Mouse (Mus musculus) neural tube, embryonic 10.5 days (tissue): ENCODE results near the gene Efna5.

Experiments
- DNase-seq: peaks from one replicate; pipeline ENCODE4 v3.0.0-alpha.2; 2017; ENCODE audit warnings: low spot score; ENCODE audit errors: extremely low spot score

Efna5 gene

DNA sequence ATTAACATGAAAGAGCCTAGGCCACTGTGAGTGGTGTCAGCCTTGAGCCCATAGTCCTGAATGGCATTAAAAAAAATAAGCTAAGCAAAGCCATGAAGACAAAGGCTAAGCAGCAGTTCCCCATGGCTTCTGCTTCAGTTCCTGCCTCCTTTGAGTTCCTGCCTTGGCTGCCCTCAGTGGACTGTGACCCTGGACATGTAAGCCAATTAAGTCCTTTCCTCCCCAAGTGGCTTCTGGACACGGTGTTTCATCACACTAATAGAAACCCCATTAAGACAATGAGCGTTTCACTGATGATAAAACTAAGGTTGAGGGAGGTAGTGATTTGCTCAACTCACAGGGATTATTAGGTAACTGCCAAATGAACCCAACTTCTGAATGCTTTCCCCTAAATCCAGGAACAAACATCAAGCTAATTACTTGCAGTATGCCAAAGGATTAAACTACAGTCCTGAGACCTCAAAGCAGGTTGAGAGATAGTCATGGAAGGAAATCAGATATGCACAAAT is 128.7 kb downstream of the Efna5 start:
- no peak for DNase-seq

DNA sequence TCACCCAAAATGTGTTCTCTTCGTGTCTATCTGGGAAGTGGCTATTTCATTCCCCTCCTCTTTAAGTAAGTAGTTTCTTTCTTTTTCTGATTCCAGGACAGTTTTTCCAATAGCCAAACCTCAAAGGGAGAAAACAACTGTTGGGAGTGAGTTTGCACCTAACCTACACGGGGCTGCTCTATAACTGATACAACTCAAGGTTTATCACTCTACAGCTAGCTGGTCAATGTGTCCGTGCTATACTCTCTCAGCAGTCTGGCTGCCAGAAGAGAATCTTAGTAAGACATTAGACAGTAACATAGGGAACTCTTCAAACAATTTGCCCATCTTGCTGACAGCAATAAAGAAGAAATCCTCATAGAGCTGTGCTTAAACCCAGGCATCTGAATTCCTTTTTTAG is 130.5 kb downstream of the Efna5 start:
- no peak for DNase-seq

GRCm38 (mm10) chr17:62748803-62749619 is 132.1 kb downstream of the Efna5 start:
- DNase-seq: no peak

DNA sequence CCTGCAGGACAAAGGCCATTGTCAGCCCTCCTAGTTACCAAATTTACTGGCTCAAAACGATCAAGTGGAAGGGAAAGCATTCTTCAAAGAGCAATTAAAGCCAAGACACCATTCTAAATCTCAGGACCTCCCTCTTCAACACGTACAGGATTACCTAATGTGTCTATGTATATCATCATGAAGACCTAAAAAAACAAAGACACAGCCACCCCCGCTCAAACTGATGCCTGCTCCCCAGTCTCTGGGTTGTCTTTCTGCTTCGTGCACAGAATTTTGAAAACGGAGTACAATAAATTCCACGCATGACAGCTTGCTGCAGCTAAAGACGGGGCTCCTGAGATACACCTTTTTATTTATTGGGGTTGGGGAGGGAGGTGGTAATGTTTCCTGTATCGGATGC is 133.7 kb downstream of the Efna5 start:
- DNase-seq: no peak

DNA sequence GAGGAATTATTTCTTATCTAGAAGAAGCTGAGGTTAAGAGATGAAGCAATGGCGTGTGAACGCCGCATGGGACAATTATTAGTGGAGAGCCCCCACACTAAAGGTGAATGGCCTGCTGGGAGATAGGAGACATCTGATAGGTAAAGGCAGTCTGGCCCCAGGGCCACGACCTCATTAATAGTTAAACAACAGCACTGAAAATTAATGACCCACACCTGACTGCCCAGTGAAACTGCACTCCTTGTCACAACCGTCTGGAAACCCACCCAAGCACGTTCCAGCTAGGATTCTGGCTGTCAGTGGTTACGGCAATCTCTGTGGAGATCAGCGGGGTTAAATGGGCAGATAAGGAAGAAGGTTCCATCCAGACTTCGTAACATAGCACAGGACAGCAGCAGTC is 134.3 kb downstream of the Efna5 start:
- DNase-seq: no peak

DNA sequence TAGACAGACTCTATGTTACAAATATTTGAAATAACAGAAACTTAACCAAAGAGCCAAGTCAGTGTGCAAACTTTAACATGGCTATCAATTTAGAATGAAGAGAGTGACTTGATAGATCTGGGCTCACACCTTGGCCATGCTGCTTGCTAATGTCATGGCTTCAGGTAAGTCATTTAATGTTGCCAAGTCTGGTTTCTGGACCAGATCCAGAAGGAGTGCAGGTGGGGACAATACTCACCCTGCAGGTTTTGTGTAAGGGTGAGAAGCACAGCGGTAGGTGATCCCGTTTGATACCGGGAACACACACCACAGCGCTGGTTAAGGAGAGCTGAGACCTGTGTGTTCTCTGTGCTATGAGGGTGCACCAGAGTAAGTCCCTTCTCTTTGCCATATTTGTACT is 135.8 kb downstream of the Efna5 start:
- DNase-seq: no peak

DNA sequence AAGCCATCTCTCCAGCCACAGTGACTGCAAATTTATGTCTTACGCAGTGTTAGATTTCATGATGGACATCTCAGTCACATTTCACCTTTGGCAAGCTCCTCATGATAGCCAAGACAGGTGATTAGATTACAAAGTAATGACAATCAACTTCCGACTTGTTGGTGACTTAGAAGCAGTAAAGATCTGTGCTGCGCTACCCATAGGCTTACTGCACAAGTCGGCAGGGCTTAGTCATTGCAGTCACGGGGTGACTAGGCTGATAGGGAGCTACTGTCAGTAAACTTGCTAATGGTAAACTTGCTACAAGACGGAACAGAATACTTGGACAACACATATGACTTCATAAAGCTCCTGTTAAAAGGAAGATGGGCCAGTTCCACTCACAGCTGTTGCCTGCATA is 136.9 kb downstream of the Efna5 start:
- DNase-seq: no peak

GRCm38 (mm10) chr17:62741702-62742101 is 139.4 kb downstream of the Efna5 start:
- no peak for DNase-seq

- DNase-seq: no peak
These were observed 140.1 kb downstream of the Efna5 start for GRCm38 (mm10) chr17:62741020-62741419.

GRCm38 (mm10) chr17:62739993-62740392 is 141.1 kb downstream of the Efna5 start:
- DNase-seq: no peak

DNA sequence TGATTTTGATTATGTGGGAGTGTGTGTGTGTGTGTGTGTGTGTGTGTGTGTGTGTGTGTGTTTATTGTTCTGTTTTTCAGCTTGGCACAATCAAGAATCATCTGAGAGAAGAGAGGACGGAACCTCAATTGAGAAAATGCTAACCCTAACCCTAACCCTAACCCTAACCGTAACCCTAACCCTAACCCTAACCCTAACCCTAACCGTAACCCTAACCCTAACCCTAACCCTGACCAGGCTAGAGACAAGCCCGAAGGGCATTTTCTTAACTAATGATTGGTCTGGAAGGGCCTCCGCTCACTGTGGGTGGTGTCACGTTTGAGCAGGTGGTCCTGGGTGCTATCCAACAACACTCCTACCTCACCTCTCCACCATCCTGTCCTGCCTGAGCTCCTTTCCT is 143.7 kb downstream of the Efna5 start:
- no peak for DNase-seq

DNA sequence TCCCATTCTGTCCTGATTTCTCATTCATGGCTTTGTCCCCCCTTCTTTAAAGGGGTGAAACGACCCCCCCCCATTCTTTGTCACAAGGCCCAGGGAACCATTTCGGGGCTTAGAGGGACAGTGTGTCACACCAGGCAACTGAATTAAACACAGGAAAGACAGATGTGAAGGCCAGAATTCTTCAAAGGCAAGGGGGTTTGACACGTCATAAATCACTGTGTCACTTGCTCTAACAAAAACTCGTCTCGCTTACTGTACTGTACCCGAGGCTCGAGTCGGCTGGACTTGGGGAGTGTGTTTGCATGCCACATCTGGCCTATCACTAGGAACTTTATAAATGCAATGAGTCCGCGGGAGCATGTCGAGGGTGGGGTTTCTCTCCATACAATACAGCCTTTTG is 145.2 kb downstream of the Efna5 start:
- peak; percentile 54 for DNase-seq

- no peak for DNase-seq
These were observed 146.2 kb downstream of the Efna5 start for GRCm38 (mm10) chr17:62734901-62735300.

DNA sequence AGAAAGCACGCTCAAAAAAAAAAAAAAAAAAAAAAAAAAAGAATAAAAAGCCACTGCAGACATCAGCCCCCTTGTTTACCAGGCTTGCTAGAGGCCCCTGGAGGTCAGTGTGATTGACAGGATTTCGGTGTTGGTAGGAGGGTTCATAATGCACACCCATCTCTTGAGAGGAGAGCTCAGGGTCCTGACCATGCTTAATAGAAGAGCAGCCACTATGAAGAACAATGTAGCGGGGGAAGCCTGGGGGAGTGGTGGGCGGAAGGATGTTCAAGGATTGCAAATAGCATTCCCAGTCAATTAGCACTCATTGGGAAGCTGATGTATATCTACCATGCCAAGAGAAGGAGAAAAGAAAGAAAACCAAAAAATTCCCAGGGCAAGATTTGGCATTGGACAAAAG is 147.1 kb downstream of the Efna5 start:
- no peak for DNase-seq

- DNase-seq: no peak
These were observed 151.2 kb downstream of the Efna5 start for GRCm38 (mm10) chr17:62729754-62730470.

DNA sequence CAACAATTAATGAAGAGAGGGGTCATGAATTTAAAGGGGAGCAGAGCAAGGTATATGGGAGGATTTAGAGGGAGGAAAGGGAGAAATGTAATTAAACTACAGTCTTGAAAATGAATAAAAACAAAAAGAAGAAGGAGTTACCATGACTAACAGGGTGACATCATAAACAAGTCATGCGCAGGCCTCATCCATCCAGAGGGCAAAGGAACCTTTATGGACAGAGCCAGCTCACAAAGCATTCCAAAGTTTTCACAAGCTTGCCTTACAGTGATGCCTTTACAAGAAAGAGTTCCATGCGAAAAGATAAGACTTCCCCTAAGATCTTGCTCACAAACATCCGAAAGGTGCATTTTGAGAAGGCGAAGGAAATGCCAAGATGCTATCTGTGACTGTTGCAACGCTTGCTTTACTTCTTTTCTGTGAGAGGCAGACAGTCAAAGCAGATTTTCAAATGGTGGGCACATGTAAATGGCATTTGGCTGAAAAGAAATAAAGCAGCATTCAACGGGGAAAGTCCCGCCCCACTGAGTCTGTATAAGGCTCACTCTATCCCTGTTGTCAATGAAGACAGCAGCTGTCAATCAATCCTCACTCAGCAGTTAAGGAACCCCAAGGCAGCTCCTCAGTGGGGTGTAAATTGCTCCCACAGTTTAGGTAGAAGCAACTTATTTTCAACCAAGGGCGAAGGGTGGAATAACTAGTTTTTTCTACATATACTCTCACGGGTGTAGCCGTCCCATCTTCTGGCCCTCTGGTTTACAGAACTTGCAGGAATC is 152.8 kb downstream of the Efna5 start:
- DNase-seq: no peak

- DNase-seq: no peak
These were observed 155.0 kb downstream of the Efna5 start for GRCm38 (mm10) chr17:62726102-62726501.

- DNase-seq: no peak
These were observed 158.2 kb downstream of the Efna5 start for GRCm38 (mm10) chr17:62722962-62723361.

DNA sequence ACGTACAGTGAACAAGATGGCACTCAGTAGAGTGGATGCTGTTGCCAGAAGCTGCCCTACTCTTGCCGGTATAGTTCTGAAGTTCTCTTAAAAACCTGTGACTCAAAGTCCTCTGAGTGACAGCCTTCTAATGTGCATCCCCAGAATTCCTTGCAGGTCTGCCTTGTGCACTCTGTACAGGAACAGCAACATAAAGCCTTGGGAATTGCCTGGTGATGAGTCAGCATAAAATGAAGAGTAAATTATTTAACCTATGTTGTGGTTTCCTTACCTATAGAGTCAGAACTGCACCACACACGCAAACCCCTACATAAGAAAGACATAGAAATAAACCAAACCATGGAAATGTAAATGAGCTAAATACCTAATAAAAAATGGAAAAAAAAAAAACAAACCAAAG is 159.5 kb downstream of the Efna5 start:
- DNase-seq: no peak

DNA sequence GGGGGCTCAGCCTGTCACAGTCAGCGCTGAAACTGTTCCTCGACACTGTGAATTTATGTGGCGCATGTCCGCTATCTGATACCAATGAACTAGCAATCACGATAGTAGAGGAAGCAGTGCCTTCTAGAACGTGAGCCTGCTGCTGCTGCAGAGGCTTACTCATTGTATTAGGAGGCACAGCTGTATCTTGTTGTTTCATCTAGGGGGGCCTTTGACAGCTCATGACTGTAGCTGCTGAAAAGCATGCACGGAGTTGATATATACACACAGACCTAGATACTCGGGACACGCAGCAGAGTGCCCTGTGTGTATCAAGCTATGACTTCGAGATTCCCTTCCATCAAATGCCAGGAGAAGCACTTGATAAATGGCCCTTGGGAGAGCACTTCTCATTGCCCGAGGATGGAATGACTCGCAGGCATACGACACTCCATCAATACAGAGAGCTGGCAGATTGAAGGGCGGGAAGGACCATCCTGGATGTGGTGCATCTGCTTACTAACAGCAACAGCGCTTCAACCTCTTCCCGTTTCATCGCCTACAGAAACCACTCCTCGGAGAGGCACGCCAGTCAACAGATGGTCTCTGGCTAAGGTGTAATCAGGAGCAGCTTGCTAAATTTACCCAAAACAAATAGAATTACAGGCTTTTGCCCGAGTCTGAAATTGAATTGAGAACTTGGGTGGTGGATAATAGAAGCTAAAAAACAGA is 160.2 kb downstream of the Efna5 start:
- no peak for DNase-seq

DNA sequence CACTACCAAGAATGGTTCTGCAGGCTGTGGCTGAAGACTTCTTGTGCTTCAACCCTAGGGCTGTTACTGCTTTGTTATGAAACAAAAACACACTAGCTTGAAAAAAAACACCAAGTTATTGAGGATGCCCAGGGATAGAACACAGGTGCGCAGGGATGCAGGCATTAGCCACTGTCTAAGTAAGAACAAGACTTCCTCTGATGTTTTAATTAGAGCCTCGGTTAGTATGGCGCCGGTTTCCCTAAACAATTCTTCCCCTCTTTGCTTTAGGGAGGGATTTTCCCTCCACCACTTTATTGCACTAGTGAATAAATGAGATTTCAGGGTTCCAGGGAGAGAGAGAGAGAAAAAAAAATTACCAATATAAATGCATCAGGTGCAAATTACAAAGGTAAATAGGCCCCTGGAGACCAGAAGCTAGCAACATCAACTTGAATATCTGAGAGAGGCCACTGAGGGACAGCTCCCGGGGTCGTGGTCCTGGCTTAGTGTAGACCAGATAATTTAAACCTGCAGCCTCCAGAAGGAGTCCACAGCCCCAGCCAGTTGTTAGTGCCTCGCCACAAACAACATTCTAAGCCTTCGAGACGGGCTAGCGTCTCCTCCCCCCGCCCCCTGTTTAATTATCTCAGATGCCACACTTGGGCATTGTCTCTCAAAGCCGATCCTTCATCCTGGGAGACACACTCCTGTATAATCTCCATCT is 163.5 kb downstream of the Efna5 start:
- no peak for DNase-seq
